19 mouse cellular contexts compared by ENCODE assay signal in the genomic region with DNA sequence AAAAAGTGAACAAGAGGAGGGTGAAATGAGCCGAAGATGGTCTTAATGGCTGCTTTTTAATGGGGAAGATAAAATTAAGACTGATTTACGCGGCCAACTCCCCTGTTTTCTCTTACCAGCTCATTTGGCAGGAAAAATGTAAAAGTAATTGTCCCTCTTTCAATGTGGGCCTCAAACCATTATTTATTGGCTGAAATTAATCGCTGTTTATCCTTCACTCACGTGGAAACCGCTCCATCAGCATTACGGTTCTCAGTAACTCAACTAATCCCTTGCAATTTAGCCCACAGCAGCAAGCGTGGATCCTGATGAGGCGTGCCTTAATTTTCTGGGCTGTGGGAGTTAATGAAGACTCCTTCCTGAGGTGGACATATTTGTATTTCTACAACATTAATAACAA. TPM values are rescaled to one million over a fixed set of nuclear protein-coding genes. Genes with fewer than 3 reads are reported as not detected.
"Had no signal": no experiment of that assay in that cellular context is flagged by ENCODE, and none has a peak within 500 bp of the region (broad histone marks: within the 10 kb centered on the region; RNA-seq: fewer than 3 reads in every experiment).

No protein-coding gene starts in this region.

- H3K36me3 ChIP-seq: limb, embryonic 12.5 days; liver, embryonic 13.5 days; lung, embryonic 15.5 days; midbrain, embryonic 15.5 days had no signal

- H3K4me1 ChIP-seq: limb, embryonic 12.5 days; liver, embryonic 13.5 days; lung, embryonic 15.5 days; megakaryocyte, embryonic 14.5 days; midbrain, embryonic 15.5 days had no signal

- H3K27me3 ChIP-seq: limb, embryonic 12.5 days; liver, embryonic 13.5 days; lung, embryonic 15.5 days; megakaryocyte, embryonic 14.5 days; midbrain, embryonic 15.5 days had no signal

- H3K27ac ChIP-seq: layer of hippocampus, adult 2 months; limb, embryonic 12.5 days; liver, embryonic 13.5 days; lung, embryonic 15.5 days; macrophage; midbrain, embryonic 15.5 days had no signal

- H3K4me3 ChIP-seq: layer of hippocampus, adult 2 months; limb, embryonic 12.5 days; liver, embryonic 13.5 days; lung, embryonic 15.5 days; megakaryocyte, embryonic 14.5 days; midbrain, embryonic 15.5 days had no signal

- H3K4me2 ChIP-seq: limb, embryonic 12.5 days; liver, embryonic 13.5 days; lung, embryonic 15.5 days; midbrain, embryonic 11.5 days; midbrain, embryonic 15.5 days had no signal

- DNase-seq: kidney, postnatal 10 days; kidney, postnatal 4 days; liver; liver, embryonic 13.5 days; liver, postnatal 0 days; lung, postnatal 14 days; right cerebral cortex, adult 18-20 months; right cerebral cortex, postnatal 25 days; thymus, postnatal 14 days had no signal

- H3K9me3 ChIP-seq: limb, embryonic 12.5 days; liver, embryonic 13.5 days; lung, embryonic 15.5 days; midbrain, embryonic 15.5 days had no signal

- ATAC-seq: intestine, postnatal 0 days; liver, postnatal 0 days; midbrain, embryonic 15.5 days had no signal

- H3K9ac ChIP-seq: limb, embryonic 12.5 days; liver, embryonic 13.5 days; liver, postnatal 0 days; lung, embryonic 15.5 days; midbrain, embryonic 15.5 days had no signal

RNA-seq across cellular contexts. Expression of gene D1Pas1, which starts 58.1 kb away (rescaled TPM):
- polyA plus RNA-seq: intestine, postnatal 0 days; liver, embryonic 13.5 days; liver, postnatal 0 days; lung, embryonic 15.5 days; macrophage; midbrain, embryonic 15.5 days; small intestine, adult 2 months; stomach, embryonic 16.5 days had no signal
